Mouse (Mus musculus) cerebellum, postnatal 10 days (tissue): ENCODE data around the gene Agap2.

Experiments
- DNase-seq, 2 experiments: peaks; one replicate each; pipeline ENCODE4 v3.0.0; 2021; ENCODE audit warnings: mixed read lengths in 2 of 2

The Agap2 gene

DNA sequence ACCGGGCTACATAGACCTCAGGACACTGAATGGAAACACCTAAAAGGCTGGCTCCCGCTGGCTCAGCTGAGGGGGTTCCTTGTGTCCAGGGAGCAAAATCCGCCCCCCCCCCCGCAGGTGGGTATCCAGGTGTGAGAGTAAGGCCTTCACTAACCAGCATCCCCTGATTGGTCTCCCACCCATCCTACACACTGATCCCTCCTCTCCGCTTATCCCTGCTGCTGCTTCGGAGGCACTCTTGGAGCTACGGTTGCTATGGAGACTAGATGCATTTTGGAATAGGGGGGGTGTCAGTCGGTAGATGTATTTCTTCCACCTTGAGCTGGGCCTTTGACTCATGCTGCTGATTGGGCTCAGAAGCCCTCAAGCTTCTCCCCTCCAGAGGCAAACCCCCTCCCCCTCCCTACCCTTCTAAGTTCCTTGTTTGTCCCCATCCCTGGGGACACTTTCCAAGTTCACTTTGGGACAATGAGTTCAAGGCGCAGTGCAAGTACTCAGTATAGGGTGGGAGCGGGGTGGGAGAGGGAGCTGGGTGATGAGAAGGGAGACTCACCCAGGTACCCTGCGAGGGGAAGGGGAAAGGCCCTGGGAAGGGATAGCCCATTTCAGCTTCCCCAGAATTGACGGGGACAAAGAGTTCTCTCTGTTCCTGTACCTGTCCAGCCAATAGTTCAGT lies 3.1 kb downstream of the Agap2 start:
- peak in 1 of 2 experiments; percentile 49 for DNase-seq

DNA sequence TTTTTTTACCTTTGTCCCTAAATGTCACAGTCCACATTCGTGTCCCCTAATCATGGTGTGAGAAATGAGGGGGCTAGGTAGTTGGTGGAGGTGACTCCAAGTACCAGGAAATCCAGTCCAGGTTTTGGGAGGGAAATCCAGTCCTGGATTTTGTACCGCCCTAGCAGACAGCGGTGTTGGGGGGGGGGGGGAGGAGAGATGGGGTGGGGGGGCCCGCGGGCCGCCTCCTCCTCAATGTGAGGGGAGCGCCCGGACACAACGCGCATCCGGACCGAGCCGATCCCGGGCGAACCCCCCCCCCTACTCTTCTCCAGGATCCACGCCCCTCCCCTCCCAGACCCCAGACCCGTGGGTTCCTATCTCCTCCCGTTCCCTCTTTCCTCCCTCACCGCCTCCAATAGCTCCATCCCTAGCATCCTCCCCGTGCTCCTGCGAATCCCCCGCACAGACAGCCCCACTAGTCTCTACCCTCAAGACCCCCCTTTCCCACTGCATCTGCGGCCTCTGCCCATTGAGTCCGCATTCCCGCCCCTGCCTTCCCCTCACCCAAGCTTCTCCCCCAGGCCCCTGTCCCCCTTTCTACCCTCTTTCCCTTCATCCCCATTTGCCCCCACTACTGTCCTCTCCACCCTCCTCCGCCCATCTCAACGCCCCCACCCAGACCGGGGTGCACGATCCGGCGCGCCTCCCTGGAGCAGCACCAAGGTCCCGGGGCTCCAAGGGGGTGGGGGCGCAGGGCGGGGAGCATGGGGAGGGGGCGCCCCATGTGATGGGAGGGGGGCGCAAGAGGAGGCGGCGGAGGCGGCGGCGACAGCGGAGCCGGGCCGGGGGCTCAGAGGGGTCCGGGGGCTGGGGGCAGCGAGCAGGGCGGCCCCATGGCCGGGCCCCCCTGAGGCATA lies 3.8 kb downstream of the Agap2 start:
- peak; percentile 83 to 87 for DNase-seq

DNA sequence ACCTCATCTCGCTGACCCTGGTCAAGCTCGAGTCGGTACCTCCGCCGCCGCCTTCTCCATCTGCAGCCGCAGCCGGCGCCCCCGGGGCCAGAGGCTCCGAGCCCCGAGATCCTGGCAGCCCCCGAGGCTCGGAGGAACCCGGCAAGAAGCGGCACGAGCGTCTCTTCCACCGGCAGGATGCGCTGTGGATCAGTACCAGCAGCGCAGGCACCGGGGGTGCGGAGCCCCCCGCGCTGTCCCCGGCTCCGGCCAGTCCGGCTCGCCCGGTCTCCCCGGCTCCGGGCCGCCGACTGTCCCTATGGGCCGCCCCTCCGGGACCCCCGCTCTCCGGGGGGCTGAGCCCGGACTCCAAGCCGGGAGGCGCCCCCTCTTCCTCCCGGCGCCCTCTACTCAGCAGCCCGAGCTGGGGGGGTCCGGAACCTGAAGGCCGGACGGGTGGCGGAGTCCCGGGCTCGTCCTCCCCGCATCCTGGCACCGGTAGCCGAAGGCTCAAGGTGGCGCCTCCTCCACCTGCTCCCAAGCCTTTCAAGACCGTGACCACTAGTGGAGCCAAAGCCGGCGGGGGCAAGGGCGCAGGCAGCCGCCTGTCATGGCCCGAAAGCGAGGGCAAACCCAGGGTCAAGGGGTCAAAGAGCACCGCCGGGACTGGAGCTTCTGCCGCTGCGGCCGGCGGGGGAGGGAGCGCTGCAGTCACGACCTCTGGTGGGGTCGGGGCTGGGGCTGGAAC lies 4.7 kb downstream of the Agap2 start:
- DNase-seq: peak; percentile 79 to 80

DNA sequence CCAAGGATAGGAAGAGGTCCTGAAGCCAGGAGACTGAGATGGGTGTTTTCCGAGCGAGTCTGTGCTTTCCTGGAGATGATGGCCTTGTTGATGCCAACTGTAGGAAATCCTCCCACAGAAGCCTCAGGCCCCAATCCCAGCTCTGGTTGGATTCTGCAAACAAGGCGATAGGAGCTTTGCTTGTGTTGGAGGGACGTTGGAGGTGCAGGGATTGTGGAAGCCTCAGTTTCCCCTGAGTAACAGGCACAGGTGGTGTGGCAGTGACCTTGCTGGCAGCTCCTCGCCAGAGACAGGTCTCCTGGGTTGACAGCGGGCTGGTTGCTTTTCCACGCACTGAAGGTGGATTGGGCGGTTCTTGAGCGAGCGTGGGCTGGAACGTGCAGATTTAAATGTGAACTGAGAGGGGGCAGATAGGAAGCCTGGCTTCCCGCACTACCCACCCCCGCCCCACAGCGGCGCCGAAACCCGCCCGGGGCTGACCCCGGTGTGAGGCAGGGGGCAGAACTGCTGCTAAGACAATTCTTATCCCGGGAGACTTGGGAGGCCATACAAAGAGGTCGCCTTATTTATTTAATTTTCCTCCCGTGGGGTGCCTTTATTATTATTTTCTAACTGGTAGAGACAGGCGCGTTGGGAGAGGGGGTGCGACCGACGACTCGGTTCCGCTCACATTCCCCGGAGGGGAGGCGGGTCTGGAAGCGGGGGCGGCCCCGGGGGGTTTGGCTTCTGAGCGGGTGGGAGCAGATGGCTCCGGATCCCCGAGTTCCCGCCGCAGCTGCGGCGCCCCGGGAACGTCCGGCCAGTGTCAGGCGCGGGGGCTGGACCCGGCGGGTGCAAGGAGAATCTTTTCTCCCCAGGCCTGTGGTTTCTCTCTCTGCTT lies 6.1 kb downstream of the Agap2 start:
- peak; percentile 59 to 67 for DNase-seq

DNA sequence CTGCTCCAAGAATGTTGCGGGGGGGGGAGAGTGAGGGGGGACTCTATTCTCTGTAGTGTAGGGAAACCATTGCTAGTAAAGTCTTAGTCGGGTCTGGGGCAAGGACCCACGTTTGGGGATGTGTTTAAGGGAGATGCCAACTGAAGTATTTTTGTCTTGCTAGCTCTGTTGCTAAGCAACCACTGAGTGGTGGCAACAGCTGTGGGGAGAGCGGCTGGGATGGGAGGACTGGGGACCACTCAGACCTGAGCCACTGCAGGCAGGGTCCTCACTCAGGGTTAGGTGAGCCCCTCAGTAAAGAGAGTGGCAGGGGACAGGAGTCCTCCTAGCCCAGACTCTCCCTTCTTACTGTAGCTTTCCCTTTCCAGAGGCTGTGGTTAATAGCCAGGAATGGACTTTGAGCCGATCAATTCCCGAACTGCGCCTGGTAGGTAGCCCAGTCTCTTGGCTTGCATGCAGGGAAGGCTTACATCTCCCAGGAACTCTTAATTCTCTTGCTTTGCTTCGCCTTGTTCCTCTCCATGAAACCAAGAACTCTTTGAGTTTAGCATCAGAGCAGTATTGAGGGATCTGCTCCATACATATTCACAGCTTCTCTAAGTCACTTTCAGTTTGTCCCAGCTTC lies 7.0 kb downstream of the Agap2 start:
- peak in 1 of 2 experiments; percentile 47 for DNase-seq

DNA sequence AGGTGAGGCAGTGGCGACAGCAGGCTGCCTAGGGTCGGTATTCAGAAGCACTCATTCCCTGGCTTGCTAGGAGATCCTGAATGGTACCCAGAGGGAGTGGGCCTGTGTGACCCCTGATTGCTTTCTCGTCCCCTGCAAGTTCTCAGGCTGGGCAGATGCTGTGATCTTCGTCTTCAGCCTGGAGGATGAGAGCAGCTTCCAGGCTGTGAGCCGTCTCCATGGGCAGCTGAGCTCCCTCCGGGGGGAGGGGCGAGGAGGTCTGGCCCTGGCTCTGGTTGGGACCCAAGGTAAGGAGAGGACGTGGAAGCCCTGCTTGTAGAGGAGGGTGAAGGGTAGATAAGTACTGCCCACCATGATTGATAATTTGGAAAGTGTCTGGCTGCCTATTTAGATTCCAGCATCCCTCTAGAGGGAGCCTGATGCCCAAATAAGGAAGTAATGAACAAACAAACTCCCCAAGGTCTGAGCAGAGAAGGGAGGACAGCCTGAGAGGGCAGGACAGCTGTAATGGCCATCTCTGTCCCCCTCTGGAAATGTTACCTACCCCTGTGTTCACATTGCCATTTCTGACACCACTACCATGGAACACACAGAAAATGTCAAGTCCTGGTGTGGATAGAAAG lies 8.3 kb downstream of the Agap2 start:
- DNase-seq: no peak

DNA sequence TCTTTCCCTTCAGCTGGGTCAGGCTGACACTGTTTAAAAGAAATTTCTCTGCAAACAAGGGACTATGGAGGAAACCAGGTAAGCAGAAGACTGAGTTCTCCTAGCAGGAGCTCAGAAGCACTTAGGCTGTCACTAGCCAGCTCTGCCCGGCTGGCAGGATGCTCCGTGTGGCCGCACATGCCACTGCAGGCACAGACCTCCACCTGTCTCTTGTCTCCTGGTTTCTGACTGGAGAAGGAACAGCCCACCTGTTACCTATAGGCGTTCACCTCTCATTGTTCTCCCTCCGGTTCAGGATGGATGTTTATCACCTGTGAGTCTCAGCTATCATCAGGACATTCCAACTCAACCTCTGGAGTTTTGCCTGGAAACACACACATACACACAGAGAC lies 8.8 kb downstream of the Agap2 start:
- peak in 1 of 2 experiments; percentile 54 for DNase-seq

DNA sequence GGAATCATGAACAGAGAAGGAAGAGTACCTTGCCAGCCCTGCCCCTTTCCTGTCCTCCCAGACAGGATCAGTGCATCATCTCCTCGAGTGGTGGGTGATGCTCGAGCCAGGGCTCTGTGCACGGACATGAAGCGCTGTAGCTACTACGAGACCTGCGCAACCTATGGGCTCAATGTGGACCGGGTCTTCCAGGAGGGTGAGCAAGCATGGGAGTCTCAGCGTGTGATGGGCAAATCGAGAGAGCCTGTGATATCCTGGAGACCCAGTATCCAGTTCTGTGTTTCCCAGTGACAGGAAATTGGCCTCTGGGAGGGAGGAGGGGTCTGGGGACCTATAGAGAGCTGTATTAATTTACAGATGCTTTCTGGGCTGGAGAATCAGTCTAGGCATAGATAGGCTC lies 10.0 kb downstream of the Agap2 start:
- DNase-seq: no peak

DNA sequence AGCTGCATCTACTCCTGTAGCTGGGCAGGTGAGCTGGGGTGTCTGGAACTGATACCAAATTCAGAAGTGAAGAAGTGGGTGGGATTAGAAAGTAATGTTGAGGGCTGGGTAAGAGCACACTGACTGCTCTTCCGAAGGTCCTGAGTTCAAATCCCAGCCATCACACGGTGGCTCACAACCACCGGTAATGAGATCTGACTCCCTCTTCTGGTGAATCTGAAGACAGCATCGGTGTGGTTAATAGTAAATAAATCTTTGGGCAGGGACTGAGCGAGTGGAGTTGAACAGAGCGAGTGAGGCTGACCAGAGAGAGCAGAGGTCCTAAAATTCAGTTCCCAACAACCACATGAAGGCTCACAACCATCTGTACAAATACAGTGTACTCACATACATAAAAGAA lies 10.5 kb downstream of the Agap2 start:
- peak in 1 of 2 experiments; percentile 11 for DNase-seq

DNA sequence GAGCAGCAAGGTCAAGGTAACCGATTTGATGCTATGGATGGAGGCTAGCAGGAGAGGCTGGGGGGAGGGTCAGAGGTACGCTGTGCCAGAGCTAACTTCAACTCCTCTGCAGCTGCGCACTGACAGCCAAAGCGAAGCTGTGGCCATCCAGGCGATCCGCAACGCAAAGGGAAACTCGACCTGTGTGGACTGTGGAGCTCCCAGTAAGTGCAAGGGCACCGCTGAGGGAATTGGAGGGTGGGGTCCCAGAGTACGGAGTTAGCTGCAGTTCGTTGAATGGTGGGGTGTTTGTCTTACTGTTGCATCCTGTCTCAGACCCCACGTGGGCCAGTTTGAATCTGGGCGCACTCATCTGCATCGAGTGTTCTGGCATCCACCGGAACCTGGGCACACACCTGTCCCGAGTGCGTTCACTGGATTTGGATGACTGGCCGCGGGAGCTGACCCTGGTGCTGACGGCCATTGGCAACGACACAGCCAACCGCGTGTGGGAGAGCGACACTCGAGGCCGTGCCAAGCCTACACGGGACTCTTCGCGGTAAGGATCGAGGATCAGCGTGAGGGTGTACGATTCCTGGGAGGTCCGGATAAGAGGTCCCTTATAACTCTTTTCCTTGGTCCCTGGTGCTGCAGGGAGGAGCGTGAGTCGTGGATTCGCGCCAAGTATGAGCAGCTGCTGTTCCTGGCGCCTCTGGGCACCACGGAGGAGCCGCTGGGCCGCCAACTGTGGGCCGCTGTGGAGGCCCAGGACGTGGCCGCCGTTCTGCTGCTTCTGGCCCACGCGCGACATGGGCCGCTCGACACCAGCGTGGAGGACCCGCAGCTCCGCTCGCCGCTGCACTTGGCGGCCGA lies 15.7 kb downstream of the Agap2 start:
- peak; percentile 72 to 76 for DNase-seq

DNA sequence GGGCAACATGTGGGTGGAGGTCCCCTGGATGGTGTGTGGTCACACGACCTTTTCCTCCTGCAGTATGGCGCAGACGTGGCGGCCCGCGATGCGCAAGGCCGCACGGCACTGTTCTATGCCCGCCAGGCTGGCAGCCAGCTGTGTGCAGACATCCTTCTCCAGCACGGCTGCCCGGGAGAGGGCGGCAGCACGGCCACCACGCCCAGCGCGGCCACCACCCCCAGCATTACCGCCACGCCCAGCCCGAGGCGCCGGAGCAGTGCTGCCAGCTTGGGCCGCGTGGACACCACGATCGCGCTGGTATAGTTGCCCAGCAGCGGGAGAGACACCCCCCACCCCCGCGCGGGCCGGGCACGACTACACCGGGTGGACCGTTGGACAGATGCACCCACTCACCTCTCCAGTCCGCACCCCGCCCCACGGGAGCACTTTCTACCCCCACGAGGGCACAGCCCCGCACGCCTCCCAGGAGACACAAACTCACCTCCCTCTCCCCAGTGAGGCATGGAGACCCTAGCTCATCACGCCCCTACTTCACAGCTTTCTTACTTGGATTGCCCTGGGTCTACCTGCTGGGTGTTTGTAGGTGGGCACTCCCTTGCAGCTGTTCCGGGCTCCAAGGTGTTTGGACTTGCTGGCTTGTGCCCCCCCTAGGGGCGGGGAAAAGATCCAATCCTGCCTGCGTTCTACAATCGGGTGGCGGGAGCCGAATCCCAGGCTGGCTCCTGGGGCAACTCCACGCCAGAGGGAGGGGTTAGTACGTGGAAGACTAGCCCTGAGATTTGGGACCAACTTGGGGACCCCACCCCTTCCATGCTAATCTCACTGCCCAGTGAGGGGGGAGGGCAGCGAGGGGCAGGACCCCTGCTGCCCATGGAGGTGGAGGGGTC lies 16.7 kb downstream of the Agap2 start:
- DNase-seq: peak; percentile 62 to 65

DNA sequence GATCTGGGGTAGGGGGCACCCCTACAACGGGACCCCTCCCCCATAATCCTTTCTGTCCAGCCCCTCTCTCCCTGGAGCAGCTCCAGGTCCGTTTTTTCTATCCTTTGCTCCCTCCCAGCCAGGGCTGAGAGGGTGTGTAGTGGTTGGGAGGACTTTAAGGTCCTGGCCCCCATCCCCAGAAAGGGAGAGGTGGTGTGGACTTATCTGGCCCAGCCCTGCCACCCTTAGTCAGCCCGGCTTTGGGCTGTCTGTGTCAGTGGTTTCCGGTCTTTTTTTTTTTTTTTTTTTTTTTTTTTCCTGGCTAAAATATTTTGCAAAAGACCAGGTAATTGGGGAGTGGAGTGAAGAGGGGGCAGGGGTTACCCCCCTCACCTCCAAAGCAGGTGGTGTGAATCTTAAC lies 17.7 kb downstream of the Agap2 start:
- DNase-seq: no peak

DNA sequence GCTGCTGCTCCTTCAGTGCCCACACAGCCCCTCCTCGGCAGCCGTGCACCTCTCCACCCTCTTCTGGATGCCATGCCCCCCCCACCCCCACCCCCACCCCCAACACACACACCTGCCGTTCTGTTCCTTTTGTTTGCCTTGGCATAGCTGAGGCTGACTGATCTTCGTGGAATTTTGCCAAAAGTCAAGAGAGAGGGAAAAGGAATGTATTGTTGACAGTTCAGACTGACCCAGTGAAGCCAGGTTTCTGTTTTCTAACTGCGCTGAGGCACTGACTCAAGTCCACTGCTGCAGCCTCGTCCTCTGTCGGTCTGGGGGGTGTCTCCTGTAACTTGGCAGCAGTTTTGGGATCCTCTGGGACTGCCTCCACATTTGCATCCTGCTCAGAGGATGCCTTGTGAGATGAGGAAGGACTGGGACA lies 19.3 kb downstream of the Agap2 start:
- peak; percentile 40 to 56 for DNase-seq

DNA sequence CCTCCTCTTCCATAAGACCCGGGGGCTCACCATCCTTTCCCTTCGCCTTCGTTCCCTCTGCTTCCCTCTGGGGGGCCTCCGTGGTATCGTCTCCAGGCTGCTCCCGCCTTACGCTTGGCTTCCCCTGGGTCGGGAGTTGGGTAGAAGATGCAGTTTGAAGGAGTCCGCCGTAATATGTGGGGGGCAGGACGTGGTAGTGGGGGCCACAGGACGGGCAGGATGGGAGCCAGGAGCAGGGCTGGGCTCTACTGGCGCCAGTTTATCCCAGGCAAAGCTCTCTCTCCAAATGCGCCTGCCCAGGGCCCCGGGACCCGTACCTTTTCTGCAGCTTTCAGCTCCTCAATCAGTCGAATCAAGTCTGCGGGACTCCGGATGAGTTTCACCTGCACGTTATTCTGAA lies 23.4 kb downstream of the Agap2 start:
- no peak for DNase-seq

DNA sequence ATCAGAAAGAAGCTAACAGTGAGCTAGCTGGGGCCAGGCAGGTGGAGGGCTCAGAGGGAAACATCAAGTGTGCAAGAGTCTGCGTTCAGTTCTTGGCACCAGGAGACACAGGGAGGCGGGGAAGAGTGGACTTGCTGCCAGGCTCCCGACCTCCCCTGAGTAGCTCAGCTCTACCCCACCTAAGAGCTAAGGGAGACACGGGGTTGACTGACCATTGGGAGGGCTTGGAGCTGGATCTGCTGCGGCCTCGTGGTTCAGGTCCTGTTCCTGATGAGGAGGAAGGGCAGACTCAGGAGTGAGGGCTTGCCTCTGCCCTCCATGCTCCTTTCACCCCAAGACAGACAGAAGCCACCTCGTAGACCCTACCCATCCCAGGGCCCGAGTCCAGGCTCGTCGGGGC lies 24.1 kb downstream of the Agap2 start:
- DNase-seq: peak in 1 of 2 experiments; percentile 2

DNA sequence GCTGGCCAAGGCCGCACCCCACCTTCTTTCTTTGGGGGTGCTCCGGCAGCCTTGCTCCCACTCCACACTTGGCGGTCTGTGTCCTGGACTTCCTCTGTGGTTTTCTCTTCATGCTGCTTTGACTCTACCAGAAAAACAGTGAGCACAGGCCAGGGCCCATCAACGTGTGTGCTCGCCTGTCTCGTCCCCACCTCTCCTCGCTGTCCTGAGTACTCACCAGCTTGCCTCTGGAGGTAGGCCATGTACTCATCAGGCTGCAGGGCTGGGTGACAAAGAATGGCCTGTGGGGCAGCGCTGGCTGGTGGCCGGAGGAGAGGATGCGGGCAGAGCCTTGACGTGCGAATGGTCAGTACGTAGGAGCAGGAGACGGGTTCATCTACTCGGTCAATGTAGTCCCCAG lies 24.8 kb downstream of the Agap2 start:
- DNase-seq: no peak

DNA sequence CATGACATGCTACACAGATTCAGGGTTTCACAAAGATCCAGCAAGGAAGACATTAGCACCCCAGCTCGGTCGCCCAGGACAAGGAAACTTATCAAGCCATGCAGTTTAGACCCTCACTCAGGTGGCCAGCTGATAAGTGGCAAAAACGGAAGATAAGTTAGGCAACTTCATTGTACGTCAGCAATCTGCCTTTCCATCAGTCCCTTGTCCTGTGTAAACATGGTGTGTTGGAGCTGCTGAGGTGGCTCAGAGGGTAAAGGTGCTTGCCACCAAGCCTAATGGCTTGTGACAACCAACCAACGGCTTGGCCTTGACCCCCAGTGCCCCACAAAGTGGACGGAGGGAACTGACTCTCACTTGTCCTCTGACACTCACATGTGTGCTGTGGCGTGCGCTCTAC lies 25.3 kb downstream of the Agap2 start:
- no peak for DNase-seq

DNA sequence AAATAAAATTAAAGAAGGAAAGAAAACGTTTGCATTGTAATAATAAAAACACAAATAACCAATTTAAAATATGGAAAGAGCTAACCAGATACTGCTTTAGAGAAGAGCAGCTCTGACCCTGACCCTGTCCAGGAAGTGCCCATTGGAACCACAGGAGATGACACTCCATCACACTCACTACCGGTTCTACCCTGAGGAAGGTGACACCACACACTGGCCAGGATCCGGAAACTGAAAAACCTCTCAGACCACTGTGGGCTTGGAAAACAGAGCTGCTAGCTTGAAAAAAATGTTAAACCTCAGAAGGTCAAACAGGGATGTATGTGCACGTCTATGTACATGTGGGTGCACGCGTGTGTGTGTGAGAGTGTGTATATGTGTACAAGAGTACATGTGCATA lies 26.1 kb downstream of the Agap2 start:
- peak in 1 of 2 experiments; percentile 2 for DNase-seq

DNA sequence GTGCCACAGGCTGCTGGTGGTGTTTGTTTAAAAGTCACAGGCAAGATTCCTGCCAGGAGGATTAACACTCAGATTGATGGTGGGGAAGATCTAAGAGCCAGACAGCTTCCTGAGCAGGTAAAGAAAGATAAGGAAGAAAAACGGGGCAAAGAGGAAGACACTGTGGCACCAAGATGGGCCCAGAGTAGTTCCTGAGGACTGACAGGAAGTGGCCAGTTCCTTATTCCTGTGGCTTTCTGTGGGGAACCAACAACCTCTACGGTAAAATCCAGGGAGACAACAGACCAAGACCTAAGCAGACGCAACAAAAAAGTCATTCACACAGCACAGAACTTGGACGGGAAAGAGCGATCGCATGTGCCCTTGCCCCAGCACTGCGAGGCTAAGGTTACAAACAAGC lies 28.5 kb downstream of the Agap2 start:
- no peak for DNase-seq
